Mouse (Mus musculus): ENCODE measurements at regions not wholly inside any gene's neighbourhood (a gene's known extent, or its start where the extent isn't known, plus 50 kb on each side); places are given as distances from the start of the nearest gene placed in this dataset.

DNA sequence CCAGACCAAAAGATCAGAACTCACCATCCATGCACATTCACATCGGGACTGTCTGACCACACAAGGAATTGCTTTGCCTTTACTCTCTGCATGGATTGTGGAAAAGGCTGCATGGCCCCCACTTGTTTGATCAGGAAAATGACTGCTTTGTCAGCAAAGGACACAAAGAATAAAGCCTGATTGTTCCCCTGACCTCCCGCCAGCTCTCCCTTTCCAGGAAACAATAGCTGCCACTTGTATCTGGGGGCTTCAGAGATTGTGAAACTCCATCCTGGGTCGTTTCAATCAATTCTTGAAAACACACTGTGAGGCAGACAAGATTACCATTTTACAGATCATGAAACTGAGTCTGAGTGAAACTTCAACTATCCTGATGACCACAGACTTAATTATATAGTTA lies 70.7 kb downstream of the Zic3 start:
- WGBS = 39% methylated on average over 3 of the region's 3 CpGs
- Histone ChIP-seq H3K4me1 (ENCODE audit: control insufficient read depth, insufficient read depth, low read length) (no peaks in the 10 kb centered on the region), H3K27me3 (replicated peaks; ENCODE audit: control insufficient read depth, insufficient read depth, low read length) (no peaks in the 10 kb centered on the region), H3K4me2 (ENCODE audit: low read depth, low read length) (no peak overlapping the region), H3K36me3 (ENCODE audit: control insufficient read depth, insufficient read depth, low read length) (no peaks in the 10 kb centered on the region), H3K4me3 (ENCODE audit: low read depth, low read length) (no peak overlapping the region), H3K27ac (replicated peaks; ENCODE audit: low read depth, low read length) (no peak overlapping the region), H3K9me3 (ENCODE audit: control insufficient read depth, low read length) (no peaks in the 10 kb centered on the region), H3K9ac (ENCODE audit: low read depth, low read length) (no peak overlapping the region)
- no peak for DNase-seq (ENCODE audit: low spot score)
- no peak for ATAC-seq (ENCODE audit: low read depth)

DNA sequence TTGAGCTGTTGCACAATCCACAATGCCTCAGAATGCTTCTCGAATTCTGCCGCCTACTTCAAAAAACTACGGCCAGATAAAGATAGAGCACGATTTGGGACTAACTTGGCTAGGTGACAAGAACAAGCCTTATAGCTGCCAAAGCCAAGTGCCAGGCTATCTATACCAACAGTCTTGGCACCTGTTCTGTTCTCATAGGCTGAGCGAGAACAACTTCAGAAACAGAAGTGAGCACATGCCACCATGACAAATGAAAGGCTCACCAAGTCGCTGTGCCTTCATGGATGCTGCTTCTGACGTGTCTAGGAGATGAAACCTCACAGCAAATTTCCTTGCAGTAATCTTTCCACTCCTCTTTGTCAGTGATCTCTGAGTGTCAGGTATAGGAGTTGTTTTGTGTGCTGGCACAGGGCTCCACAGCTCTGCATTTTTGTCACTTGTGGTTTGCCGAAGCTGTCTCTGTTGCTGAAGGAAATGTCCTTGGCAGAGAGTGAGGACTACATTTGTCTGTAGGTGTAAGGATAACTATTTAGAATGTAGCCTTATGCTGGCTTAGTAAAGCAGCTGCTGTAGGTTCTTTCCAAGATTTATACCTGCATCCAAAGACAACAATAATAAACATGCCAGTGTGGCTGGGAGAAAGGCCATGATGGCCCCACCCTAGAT lies 95.4 kb downstream of the Zic3 start:
- Histone ChIP-seq H3K27ac (replicated peaks; ENCODE audit: low read depth, low read length) (no peak overlapping the region), H3K36me3 (ENCODE audit: control insufficient read depth, insufficient read depth, low read length) (no peaks in the 10 kb centered on the region), H3K4me1 (ENCODE audit: control insufficient read depth, insufficient read depth, low read length) (no peaks in the 10 kb centered on the region), H3K27me3 (replicated peaks; ENCODE audit: control insufficient read depth, insufficient read depth, low read length) (0 out of 2 replicates have a peak, but pooled peaks cover 3% of the 10 kb centered on the region), H3K9me3 (ENCODE audit: control insufficient read depth, low read length) (no peaks in the 10 kb centered on the region), H3K4me3 (ENCODE audit: low read depth, low read length) (no peak overlapping the region), H3K9ac (ENCODE audit: low read depth, low read length) (no peak overlapping the region), H3K4me2 (ENCODE audit: low read depth, low read length) (no peak overlapping the region)
- WGBS = 80% methylated on average over 8 of the region's 8 CpGs
- no peak for DNase-seq (ENCODE audit: low spot score)
- no peak for ATAC-seq (ENCODE audit: low read depth)

DNA sequence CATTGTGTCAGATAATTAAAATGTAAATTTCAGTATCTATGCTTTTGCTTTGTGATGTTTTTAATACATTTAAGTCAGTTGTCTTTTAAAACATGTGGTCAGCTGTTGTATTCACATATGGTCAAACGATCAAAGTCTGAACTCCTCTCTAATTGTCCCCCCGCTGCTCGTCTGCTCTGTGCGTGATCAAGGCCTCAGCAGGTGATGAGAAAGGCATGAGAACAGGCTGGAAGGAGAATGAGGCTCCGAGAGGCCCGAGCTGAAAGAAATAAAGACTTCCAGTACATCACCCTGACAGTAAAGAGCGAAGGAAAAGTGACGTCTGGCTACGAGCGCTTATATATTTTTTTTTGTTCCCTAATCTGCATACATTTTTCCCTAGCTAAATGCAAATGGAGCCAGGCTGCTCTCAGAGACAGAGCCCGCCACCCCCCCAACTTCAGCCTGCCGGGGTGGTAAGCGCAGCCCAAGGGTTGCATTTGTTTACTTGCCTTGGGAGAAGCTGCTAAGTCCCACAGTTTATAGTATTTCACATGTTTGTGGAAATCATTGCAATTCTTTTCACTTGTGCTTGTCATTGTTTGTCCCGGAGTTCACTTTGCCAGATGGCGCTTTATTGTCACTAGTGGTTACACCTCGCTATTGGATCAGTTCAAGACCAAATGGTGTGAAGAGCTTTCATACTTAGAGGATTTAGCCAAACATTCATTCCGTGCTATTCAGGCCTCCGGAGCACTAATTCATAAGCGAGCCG lies 133.0 kb downstream of the Zic3 start:
- DNase-seq (ENCODE audit: low spot score) (peak; percentile 12), ATAC-seq (ENCODE audit: low read depth) (no peak)
- Histone ChIP-seq H3K36me3 (ENCODE audit: control insufficient read depth, insufficient read depth, low read length) (no peaks in the 10 kb centered on the region), H3K27me3 (replicated peaks; ENCODE audit: control insufficient read depth, insufficient read depth, low read length) (no peaks in the 10 kb centered on the region; the same call in 1 of the 2 replicates), H3K27ac (replicated peaks; ENCODE audit: low read depth, low read length) (no peak overlapping the region), H3K4me1 (ENCODE audit: control insufficient read depth, insufficient read depth, low read length) (no peaks in the 10 kb centered on the region), H3K4me2 (ENCODE audit: low read depth, low read length) (peak overlapping the region; percentile 42), H3K4me3 (ENCODE audit: low read depth, low read length) (peak overlapping the region; percentile 13), H3K9me3 (ENCODE audit: control insufficient read depth, low read length) (no peaks in the 10 kb centered on the region), H3K9ac (ENCODE audit: low read depth, low read length) (no peak overlapping the region)
- WGBS = 29% methylated on average over 20 of the region's 20 CpGs

DNA sequence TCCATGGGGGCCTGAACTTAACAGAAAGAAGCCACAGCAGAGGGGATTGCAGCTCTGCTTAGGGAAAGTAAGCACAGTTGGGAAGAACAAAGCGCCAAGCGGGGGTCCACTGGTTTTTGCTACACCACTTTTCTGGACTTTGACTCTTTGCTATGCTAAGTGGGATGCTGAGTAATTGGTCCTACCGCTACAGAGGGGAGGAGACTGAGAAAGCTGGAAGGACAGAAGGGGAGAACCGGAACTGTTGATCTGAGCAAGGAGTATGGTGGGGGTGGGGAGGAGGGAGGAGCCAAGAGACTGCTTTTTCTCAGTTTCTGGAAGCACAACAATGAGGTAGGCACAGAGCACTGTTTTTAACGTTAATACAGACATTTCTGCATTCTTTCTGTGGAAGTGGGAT lies 134.9 kb downstream of the Zic3 start:
- Histone ChIP-seq H3K4me3 (ENCODE audit: low read depth, low read length) (no peak overlapping the region), H3K4me1 (ENCODE audit: control insufficient read depth, insufficient read depth, low read length) (no peaks in the 10 kb centered on the region), H3K27me3 (replicated peaks; ENCODE audit: control insufficient read depth, insufficient read depth, low read length) (no peaks in the 10 kb centered on the region; the same call in 1 of the 2 replicates), H3K9ac (ENCODE audit: low read depth, low read length) (no peak overlapping the region), H3K27ac (replicated peaks; ENCODE audit: low read depth, low read length) (no peak overlapping the region), H3K36me3 (ENCODE audit: control insufficient read depth, insufficient read depth, low read length) (no peaks in the 10 kb centered on the region), H3K4me2 (ENCODE audit: low read depth, low read length) (no peak overlapping the region), H3K9me3 (ENCODE audit: control insufficient read depth, low read length) (no peaks in the 10 kb centered on the region)
- DNase-seq (ENCODE audit: low spot score) (no peak), ATAC-seq (ENCODE audit: low read depth) (no peak)
- 27% methylated on average over 5 of the region's 5 CpGs for WGBS

DNA sequence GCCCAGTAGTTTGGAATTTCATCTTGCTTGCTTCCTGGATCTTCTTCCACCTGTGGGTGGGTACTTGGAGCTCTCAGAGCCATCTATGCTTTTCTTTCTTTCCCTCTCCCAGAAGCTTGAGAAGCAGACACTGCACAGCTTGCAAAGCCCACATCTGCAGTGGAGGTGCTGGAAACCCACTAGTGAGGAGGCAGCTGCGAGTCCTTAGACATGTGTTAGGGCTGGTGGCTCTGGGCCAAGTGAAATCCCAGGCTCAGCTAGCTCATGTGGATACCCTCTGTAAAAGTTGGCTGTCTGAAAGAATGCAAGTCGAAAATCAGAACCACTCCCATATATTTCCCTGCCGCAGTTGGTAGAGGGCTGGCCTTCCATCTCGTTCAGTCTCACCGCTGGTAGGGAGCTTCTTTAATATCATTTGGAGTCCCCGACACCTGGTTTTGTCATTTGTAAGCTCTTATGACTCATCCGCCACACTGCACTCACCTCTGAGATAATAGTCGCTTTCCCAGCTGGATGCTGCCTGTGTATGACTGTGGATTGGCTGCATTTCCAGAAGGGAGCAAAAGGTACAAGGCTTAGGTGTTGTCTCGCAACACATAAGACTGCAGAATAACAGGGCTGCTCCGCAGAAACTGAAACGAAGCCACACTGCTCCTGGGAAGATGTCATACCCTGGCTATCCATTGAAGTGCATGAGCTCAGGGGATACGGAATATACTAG lies 143.8 kb downstream of the Zic3 start:
- Histone ChIP-seq H3K4me2 (ENCODE audit: low read depth, low read length) (no peak overlapping the region; the same call in 1 of the 2 replicates), H3K36me3 (ENCODE audit: control insufficient read depth, insufficient read depth, low read length) (no peaks in the 10 kb centered on the region), H3K4me3 (ENCODE audit: low read depth, low read length) (no peak overlapping the region), H3K9me3 (ENCODE audit: control insufficient read depth, low read length) (no peaks in the 10 kb centered on the region), H3K9ac (ENCODE audit: low read depth, low read length) (no peak overlapping the region), H3K27me3 (replicated peaks; ENCODE audit: control insufficient read depth, insufficient read depth, low read length) (no peaks in the 10 kb centered on the region), H3K27ac (replicated peaks; ENCODE audit: low read depth, low read length) (no peak overlapping the region), H3K4me1 (ENCODE audit: control insufficient read depth, insufficient read depth, low read length) (no peaks in the 10 kb centered on the region)
- ATAC-seq (ENCODE audit: low read depth) (no peak), DNase-seq (ENCODE audit: low spot score) (peak; percentile 75)
- 71% methylated on average over 12 of the region's 12 CpGs for WGBS

DNA sequence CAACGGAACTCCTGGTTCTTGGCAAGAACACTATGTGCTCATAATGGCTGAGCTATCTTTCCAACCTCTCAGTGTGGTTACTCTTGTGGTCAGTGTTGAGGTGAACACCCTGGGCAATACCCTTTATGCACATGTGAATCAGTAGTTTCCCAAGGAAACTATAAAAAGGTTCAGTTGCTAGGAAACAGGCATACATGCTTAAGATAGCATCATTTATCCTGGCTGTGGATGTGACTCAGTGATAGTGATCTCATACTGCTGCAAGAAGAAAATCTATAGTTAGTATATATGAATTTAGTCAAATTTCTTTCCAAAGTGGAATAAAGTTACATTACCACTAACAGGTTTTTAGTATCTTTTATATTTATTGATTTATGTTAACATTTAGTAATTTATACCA lies 151.8 kb downstream of the Zic3 start:
- no peak for DNase-seq (ENCODE audit: low spot score)
- Histone ChIP-seq H3K9ac (ENCODE audit: low read depth, low read length) (no peak overlapping the region), H3K27me3 (replicated peaks; ENCODE audit: control insufficient read depth, insufficient read depth, low read length) (no peaks in the 10 kb centered on the region), H3K4me1 (ENCODE audit: control insufficient read depth, insufficient read depth, low read length) (no peaks in the 10 kb centered on the region), H3K4me3 (ENCODE audit: low read depth, low read length) (no peak overlapping the region), H3K9me3 (ENCODE audit: control insufficient read depth, low read length) (no peaks in the 10 kb centered on the region), H3K27ac (replicated peaks; ENCODE audit: low read depth, low read length) (no peak overlapping the region), H3K4me2 (ENCODE audit: low read depth, low read length) (no peak overlapping the region), H3K36me3 (ENCODE audit: control insufficient read depth, insufficient read depth, low read length) (no peaks in the 10 kb centered on the region)
- ATAC-seq (ENCODE audit: low read depth) = no peak
- 75% methylated on average over 1 of the region's 1 CpGs for WGBS
